Mouse (Mus musculus): ENCODE measurements around the gene Klhdc1.

The Klhdc1 gene

DNA sequence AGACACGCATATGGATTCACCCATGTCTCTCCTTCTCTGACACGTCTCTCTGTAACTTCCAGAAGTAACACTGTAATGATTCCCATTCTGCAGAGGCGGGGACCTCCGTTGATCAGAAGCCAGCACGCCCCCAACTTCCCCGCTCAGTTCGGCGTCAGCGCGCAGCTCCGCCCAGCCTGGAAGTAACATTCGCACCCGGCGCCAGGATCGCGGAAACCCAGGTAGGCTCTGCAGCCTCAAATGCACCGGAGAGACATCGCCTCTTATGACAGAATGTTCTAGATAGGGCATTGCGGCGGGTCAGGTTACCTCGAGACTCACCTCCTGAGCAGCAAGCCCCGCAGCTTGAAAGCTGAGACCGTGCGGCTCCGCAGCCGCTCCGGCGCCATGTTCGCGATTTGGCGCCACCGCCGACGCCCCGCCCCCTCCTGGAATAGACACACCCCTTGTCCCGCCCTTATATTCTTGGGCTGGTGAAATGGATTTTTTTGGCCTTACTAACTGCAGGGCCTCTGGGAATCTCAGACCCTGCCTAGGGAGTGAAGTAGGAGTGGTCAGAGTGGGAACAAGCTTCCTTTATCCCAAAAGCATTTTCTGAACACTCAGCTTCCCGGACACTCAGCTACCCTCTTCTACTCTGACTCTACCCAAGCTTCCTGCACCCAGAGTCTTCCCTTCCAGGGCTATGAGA is 13.1 kb upstream of the Klhdc1 start, which contains the start of gene Pole2:
Gene Pole2 (minus strand): TSS at position 420 of the 691 bp plus-strand sequence.
- peak; percentile 77 for DNase-seq (ENCODE audit: low read depth)

DNA sequence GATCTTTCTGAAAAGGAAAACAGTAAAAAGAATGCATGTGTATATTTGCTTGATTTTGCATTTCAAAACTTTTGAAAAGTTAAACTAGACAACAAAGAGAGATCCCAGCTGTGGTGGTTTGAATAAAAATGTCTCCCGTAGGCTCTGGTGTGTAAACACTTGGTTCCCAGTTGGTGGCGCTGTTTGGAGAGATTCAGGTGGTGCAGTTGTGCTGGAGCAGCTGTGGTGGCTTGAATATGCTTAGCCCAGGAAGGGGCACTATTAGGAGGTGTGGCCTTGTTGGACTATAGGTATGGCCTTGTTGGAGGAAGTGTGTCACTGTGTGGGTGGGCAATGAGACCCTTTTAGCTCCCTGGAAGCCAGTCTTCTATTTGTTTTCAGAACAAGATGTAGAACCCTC is 11.7 kb upstream of the Klhdc1 start:
- no peak for DNase-seq (ENCODE audit: low read depth)

DNA sequence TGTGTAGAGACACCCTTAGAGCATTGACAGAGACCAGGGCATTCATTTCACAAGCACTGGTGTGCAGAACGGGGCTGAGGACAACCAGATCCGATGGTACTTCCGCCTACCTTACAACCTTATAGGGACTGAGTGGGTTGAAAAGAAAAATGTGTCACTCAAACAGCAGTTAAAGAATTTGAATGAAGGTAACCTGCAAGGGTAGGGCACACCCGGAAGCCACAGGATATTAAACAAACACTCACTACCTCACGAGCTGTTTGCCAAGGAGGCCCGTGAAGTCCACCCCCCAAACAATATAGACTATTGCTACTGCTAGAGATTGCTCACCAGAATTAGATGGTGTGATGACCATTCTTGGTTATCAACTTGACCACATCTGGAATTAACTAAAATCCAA is 5.2 kb upstream of the Klhdc1 start:
- DNase-seq (ENCODE audit: low read depth): no peak

DNA sequence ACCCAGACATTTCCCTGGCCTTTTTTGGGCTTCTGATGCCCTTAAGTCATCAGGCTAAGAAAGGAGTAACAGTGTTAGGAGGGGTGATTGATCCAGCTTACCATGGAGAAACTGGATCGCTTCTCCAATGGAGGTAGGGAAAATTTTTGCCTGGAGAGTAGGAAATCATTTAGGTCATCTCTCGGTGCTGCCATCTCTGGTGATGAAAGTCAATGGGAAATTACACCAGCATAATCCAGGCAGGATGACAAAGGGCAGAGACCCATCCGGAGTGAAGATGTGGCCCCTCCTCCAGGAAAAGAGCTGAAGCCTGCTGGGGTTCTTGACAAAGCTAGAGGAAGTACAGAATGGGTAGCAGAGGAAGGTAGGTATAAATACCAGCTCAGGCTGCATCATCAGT is 2.7 kb upstream of the Klhdc1 start:
- DNase-seq (ENCODE audit: low read depth): no peak

DNA sequence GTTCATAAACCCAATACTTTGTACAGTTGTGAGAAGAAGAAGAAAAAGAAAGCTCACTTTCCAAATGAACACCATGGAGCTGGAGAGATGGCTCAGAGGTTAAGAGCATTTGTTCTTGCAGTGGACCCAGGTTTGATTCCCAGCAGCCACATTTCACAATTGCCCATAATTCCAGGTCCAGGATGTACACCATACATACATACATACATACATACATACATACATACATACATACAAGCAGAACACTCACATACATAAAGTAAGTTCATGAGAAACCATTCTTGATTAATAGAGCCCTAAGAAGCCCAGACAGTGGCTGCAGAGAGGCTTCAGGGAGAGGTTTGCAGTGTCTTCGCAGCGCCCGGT is 412 bp downstream of the Klhdc1 start:
- DNase-seq (ENCODE audit: low read depth): no peak

DNA sequence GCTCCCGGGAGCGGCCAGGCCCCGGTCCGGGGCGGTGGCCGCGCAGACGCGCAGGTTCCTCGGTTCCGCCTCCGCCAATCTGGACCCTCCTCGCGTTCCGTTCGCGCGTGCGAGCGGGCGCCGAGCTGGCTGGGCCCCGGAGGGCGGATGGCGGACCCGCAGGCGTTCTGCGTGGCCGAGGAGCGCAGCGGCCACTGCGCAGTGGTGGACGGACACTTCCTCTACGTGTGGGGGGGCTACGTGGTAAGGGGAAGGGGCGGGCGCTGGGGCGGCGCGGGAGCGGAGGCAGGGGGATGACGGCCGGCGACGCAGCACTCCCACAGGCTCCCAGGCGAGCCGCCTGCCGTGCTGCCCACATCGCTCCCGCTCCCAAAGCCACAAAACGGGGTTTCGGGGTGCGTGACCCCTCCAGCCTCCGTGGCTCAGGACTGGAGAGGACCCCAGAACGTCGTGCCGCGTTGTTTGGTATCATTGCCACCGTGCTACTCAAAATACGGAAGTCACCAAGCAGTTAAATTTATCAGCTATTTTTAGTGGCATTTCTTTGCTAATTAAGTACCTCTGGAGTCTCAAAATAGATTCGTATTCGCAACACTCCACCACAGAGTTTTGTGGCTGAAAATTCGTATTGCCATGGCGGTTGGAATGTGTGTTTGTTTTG is 925 bp downstream of the Klhdc1 start:
- DNase-seq (ENCODE audit: low read depth): peak; percentile 24

DNA sequence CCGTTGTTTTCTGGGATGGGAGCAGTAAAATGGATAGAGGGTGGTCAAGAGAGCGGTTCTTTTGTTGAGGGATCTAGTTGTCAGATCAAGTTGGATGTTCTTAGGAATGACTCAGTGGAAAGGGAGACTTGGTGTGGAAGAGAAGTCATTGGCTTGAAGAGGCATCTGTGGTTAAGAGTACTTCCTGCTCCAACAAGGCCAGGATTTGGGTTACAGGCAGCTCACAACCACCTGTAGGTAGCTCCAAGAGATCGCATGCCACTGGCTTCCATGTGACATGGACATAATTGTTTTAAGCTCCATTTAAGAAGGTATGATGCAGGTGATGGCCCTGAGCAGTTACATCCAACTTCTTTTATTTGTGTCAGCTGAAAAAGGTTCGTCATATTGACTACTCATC is 8.8 kb downstream of the Klhdc1 start:
- no peak for DNase-seq (ENCODE audit: low read depth)

DNA sequence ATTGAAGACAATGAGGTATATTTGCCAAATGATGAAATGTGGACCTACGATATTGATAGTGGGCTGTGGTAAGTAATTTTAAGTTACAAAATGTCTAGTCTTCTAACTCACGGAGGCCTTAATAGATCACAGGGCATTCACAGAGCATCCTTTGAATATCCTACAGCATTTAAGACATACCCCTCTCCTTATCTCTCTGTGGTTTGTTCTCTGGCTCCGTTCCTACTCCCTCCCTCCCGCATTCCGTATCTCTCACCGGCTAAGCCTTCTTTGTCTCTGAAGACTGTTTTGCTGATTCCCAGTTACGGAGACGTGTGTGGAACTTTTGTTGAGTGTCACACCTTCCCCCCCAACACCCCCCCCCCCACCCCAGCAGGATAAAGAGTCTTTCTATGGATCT is 9.8 kb downstream of the Klhdc1 start:
- no peak for DNase-seq (ENCODE audit: low read depth)

DNA sequence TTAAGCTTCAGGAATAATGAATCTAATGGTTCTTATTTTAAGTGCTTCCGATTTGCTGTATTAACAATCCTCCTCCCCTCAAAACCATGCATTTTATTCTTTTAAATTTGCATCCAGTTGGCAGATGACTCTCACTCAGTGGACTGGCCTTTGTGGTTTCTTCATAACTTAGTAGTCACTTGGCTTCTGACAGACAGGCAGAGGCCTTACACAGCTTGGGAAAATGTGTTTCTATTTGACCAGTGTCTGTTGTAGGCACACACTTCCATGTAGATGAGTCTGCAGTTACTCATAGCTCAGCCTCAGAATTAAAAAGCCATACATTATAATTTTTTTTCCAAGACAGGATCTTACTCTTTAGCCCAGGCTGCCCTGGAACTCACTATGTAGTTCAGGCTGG is 12.8 kb downstream of the Klhdc1 start:
- DNase-seq (ENCODE audit: low read depth): no peak

DNA sequence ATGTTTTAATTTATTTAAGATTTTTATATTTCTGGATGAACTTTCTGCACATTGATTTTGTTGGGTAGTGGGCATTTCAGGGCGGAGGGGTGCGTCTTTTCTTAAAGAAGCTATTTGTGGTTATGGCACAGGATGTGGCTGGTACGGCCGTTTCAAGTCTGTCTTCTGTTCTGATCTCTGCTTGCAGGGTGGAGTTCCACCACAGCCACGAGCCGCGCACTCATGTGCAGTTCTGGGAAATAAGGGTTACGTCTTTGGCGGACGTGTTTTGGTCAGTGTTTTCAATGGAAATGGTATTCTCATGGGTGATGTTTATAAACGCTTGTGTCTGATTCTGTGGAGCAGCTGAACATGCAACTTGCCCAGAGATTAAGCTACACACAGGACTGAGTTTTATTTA is 16.9 kb downstream of the Klhdc1 start:
- DNase-seq (ENCODE audit: low read depth): no peak

DNA sequence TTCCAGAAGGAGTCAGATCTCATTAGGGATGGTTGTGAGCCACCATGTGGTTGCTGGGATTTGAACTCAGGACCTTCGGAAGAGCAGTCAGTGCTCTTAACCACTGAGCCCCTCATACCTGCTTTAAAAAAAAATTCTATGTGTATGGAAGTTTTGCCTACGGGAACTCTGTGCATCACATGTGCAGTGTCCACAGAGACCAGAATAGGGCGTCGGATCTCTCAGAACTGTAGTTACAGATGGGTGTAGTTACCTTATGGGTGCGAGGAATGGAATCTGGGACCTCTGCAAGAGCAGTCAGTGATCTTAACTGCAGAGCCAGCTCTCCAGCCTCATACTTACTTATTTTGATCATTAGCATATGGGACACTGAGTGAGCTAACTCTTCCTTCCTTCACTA is 21.3 kb downstream of the Klhdc1 start:
- no peak for DNase-seq (ENCODE audit: low read depth)

DNA sequence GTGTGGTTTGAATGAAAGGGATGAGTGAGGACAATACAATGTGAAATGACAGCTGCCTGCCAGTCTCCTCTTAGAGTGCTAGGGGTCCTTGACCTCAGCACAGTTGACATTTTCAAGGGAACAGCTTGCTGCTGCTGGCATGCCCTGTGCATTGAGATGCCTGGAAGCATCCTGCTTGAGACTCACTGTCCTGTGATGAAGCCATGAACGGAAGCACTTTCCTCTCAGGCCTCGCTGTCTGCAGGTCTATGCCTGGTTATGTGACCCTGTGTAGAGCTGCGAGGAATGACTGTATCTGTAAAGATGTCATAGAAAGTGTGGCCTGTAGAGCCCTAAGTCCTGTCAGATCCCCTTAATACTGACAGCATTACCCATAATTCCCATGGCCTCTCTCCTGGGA is 24.1 kb downstream of the Klhdc1 start:
- no peak for DNase-seq (ENCODE audit: low read depth)

DNA sequence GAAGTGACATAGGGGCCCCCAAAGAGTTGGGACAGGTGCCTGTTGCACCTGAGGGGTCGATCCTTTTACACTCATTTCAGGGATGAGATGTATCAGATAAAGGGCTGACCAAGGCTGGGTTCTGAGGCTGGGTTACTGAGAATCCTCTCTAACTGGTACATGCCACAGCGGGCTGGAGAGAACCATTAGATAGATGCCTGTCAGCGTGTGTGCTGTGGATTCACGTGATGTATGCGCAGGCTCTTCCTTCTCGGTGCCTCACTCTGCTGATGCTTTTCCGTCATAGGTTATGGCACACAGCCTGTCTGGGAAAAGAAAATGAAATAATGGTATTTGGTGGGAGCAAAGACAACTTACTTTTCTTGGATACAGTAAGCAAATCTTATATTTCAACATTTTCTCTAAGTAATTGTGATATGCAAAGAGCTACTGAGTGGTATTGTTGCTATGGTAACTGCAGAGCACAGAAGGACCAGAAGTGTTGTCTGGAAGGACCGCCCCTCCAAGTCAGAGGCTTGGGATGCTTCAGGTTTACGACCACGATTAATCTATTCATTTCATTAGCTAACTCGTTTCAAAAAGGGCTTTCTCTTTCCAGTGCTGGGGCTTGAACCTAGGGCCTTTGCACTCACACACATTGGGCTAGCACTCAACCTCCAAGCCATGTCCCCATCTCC is 27.1 kb downstream of the Klhdc1 start:
- no peak for DNase-seq (ENCODE audit: low read depth)

DNA sequence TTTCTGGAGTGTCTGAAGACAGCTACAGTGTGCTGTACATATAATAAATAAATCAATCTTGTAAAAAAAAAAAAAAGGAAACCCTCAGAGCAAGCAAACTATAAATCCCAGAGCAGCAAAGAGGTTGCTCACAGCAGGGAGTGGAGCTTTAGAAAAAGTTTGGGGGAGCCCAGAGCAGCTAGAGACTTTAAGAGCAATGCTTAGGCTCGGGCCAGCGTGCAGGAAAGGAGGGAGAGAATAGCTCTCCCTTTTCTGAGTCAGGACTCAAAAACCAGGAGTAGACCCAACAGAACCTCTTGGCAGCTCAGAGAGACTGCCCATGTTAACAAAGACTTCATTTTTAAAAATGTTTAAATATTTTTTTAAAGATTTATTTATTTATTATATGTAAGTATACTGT is 28.0 kb downstream of the Klhdc1 start:
- no peak for DNase-seq (ENCODE audit: low read depth)

DNA sequence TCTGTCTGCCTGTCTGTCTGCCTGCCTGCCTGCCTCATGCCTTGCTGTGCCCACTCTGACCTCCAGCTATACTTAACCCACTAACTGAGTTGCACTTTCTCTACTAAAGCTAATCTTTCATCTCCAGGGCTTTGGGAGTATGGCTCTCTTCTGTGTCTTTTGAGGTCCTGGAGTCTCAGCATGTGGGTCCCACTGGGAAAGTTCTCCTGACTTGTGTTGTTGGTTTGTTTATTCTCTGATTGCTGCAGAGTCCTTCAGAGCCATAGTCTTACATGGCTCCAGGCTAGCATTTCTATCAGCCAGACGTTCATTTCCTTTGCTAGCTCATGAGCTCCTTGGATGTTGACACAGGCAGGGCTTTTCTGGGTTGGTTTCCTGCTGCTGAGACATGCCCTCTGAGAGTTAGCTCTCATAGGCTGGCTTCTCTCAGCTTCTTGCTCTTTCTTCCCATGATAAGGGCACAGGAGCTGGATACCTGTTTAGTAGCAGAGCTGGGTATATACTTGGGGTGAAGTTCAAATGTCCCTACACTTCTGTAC is 39.0 kb downstream of the Klhdc1 start:
- DNase-seq (ENCODE audit: low read depth): no peak

DNA sequence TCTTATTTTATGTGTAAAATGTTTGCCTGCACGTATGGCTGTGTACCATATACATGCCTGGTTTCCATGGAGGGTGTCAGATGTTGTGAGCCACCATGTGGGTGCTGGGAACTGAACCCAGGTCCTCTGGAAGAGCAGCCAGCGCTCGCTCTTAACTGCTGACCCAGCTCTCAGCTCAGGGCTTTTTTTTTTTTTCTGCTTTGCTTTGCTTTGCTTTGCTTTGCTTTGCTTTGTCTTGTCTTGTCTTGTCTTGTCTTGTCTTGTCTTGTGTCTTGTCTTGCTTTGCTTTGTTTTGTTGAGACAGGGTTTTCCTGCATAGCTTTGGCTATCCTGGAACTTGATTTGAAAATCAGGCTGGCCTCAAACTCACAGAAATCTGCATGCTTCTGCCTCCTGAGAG is 39.9 kb downstream of the Klhdc1 start:
- no peak for DNase-seq (ENCODE audit: low read depth)

DNA sequence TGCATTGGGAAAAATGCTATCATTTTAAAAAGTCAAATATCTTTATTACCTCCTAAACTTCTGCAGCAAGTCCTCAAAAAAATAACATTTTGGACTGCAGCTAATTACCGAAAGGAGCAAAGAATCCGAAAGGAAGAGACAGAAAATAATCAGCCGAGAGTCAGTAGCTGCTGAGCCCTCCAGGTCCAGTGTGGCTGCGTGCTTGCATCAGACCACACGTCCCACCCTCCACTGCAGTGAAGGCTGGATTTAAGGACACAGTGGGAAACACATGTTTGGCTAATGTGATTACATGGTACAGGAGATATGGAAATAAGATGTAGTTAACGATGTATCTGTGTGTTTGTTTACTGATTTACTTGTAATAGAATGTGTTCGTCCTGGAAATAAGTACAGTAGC is 42.2 kb downstream of the Klhdc1 start:
- DNase-seq (ENCODE audit: low read depth): no peak

DNA sequence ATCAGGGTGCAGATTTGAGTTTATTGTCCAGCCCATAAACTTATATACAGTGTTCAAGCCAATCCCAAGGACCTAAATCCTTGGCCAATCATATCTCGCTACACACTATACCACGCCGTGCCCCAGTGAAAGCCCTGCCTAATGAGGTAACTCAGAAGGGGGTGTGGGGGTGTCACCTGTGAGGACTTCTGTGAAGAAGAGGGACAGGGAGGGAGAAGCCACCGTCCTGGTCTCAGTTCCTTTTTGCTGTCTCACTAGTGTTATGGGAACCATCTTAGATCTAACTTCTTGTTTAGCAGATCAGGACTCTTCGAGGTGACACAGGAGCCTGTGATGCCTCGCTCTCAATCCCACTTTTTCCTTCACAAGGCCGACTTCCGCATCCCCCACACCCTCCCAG is 46.6 kb downstream of the Klhdc1 start:
- no peak for DNase-seq (ENCODE audit: low read depth)

DNA sequence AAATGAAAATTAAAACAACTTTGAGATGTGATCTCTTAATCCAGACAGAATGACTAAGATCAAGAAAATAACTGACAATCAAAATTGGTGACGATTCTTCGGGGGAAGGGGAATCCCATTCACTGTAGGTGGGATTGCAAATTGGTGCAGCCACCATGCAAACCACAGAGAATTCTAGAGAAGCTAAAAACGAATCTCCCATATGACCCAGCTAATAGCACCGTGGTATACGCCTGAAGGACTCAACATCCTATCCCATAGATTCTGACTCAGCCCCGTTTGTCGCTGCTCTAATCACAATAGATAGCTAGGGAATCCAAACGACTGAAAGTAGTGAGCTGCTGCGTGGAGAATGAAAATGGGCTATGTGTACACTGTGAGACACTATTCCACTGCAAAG is 47.7 kb downstream of the Klhdc1 start:
- DNase-seq (ENCODE audit: low read depth): no peak

DNA sequence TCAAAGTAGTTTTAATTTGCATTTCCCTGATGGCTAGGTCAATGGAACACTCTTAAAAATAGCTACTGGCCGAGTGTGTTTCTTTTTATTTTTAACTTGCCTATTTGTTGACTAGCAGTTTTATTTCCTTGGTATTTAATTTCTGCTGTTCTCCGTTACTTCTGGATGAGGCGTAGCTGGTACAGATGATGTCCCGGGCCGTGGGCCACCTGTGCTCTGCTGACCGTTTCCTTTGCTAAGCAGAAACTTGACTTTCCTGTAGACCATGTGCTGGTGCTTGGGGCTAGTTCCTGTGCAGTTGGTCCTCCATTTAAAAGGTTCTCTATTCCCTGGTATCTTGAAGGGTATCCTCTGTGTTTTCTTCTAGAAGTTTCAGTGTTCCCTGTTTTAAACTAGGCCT is 51.4 kb downstream of the Klhdc1 start:
- DNase-seq (ENCODE audit: low read depth): no peak

DNA sequence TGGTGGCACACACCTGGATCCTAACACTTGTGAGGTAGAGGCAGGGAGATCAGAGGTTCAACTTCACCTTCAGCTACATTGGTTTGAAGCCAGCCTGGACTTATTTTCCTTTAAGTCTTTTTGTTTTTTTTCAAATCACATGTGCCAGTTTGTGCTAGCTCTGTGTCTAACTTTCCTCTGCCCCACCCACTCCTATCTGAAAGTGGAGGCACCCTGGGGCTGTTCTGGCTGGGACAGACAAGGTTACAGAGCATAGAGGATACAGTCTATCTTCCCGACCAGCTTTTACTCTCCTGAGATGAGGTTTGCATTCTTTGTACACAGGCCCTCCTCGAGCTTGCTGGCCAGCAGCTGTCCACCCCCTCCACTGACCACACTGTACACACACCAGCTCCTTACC is 52.8 kb downstream of the Klhdc1 start:
- DNase-seq (ENCODE audit: low read depth): no peak

DNA sequence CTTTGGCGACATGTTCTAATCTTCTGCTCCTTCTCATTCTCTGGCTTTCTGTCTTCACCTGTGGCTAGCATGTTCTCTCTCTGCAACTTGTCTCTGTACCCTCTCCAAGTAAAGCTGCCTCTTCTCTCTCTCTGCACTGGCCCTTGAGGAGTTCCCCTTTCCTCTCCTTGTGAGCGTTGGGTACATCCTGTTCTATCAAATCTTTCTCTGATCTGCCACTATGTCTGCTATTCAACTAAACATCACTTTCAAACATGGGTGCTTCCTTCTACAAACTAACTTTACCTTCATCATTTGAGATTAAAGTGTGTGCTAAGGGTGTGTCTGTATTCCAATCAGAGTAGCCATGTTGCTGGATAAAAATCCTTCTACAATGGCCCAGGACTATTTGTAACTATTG is 54.0 kb downstream of the Klhdc1 start:
- no peak for DNase-seq (ENCODE audit: low read depth)

DNA sequence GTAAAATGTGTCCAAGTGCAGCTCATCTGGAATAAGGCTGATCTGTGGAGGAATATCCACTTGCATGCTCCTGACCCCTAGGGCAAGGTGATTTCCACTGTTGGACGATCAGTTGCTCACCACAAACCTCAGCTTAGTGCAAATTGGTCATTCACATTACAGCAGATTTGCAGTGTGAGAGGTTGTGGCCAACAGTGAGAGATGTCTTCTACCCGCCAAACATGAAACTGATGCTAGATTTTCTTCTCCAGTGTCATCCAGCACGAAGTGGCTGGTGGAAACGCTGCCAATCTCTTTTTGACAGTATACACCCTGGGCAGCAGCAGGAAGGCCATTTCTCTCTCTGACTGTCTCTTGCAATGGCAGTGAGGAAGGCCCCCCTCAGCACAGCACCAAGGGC is 54.7 kb downstream of the Klhdc1 start:
- DNase-seq (ENCODE audit: low read depth): no peak
